Mouse (Mus musculus) forebrain, embryonic 11.5 days (tissue): ENCODE results near the gene 1810024B03Rik. TPM values are rescaled to one million over a fixed set of nuclear protein-coding genes. Genes with fewer than 3 reads are reported as not detected.

Source experiments
- ATAC-seq: fragments of 200-750 bp; cut with Nextera tagmentation; replicated peaks from 2 replicates; pipeline ENCODE4 v1.8.0; 2017; ENCODE audit warnings: moderate TSS enrichment; ENCODE audit not compliant: low FRiP score
- DNase-seq: peaks from one replicate; pipeline ENCODE4 v3.0.0-alpha.2; 2017; ENCODE audit warnings: low spot score
- H3K27ac ChIP-seq: fragments of 300-500 bp; sonication (generic); 2 replicates; pipeline ENCODE4 v1.5.1; 2014; ENCODE audit warnings: low read depth, low read length
- H3K27me3 ChIP-seq: fragments of 300-500 bp; sonication (generic); 2 replicates; pipeline ENCODE4 v1.6.1; 2014; ENCODE audit warnings: mild to moderate bottlenecking, low read length, mixed read lengths; ENCODE audit not compliant: control insufficient read depth, insufficient read depth
- H3K36me3 ChIP-seq: fragments of 300-500 bp; sonication (generic); 2 replicates; pipeline ENCODE4 v1.6.1; 2014; ENCODE audit warnings: mild to moderate bottlenecking, low read length, moderate library complexity, mixed read lengths; ENCODE audit not compliant: control insufficient read depth, insufficient read depth
- H3K4me1 ChIP-seq: fragments of 300-500 bp; sonication (generic); replicated peaks from 2 replicates; pipeline ENCODE4 v1.6.1; 2014; ENCODE audit warnings: low read length, mixed read lengths; ENCODE audit not compliant: control insufficient read depth, insufficient read depth
- H3K4me2 ChIP-seq: fragments of 300-500 bp; sonication (generic); 2 replicates; pipeline ENCODE4 v1.6.1; 2014; ENCODE audit warnings: low read depth, mild to moderate bottlenecking, low read length, moderate library complexity, mixed read lengths; ENCODE audit not compliant: severe bottlenecking
- H3K4me3 ChIP-seq: fragments of 300-500 bp; sonication (generic); 2 replicates; pipeline ENCODE4 v1.5.1; 2014; ENCODE audit warnings: low read depth, low read length
- H3K9ac ChIP-seq: fragments of 300-500 bp; sonication (generic); 2 replicates; pipeline ENCODE4 v1.6.1; 2014; ENCODE audit warnings: low read length
- H3K9me3 ChIP-seq: fragments of 300-500 bp; sonication (generic); 2 replicates; pipeline ENCODE4 v1.6.1; 2016; ENCODE audit warnings: low read length, mixed read lengths; ENCODE audit not compliant: control insufficient read depth
- WGBS: fragments of 180-500 bp; shearing (Covaris S2); extraction: QIAGEN DNeasy Blood & Tissue Kit; methylation state at CpG from one replicate; pipeline ENCODE4 v1.1.7; 2014; 5-methylcytosine and 5-hydroxymethylcytosine counted together
- polyA plus RNA-seq: library from polyadenylated mRNA; unstranded; fragments of >200 nt; fragmentation: Nextera tagmentation; extraction: Ambion mirVana; gene quantifications from 2 replicates; pipeline ENCODE4 v1.2.1, GENCODE M21; 2014

1810024B03Rik gene
- polyA plus RNA-seq, 1 experiment from 2014 or later, result 2.9 TPM

DNA sequence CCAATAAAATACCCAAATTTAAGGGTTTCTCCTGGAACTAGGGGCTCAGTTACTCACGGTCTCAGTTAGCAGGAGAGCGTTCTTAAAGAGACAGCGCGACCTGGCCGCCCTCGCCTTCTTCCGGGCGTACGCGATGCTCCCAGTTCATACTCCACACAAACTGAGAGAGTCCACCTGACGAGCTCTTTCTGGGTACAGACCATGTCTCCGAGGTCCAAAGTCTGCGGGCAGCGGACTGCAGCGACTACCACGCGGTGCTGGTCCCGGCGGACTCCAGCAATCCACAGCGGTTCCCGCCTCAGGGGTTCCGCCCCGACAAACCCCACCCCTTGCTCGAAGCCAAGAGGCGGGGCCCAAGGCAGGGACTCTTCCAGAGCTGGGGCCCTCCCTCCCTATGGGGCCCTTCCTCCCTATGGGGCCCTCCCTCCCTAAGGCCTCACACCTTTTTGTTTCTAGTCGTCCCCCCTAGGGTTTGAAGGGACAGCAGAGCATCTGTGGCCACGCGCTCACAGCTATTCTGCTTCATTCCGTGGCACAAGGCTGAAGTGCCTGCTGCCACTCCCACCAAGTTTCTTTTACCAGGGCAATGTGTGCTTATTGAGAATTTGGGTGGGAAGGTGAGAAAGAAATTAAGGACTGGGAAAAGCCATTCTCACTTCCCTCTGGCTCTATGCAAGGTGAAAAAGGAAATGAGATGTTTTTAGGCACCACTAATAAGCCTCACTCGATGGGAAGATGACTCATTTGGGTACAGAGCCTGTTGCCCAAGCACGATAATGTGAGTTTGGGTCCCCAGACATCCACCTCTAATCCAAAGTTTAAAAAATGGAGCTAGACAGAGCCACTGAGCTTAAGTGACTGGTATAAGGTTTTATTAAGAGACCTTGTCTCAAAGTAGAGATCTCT, 64.7 kb downstream of the 1810024B03Rik start, which contains the start of gene Itpripl1:
TSS of gene Itpripl1 (minus strand) at position 285 of the 906 bp plus-strand sequence.
- Histone ChIP-seq H3K4me3 (peak within 1 kb of the TSS; percentile 55), H3K9me3 (no peaks in the 10 kb centered on the region), H3K36me3 (no peaks in the 10 kb centered on the region; the same call in 1 of the 2 replicates), H3K4me1 (peaks cover 6% of the 10 kb centered on the region; the same call in 1 of the 2 replicates), H3K27me3 (peaks cover 2% of the 10 kb centered on the region; the same call in 1 of the 2 replicates), H3K27ac (no peak within 1 kb of the TSS), H3K4me2 (peak within 1 kb of the TSS; percentile 86), H3K9ac (peak within 1 kb of the TSS; percentile 76)
- DNase-seq (peak; percentile 80), ATAC-seq (peak; percentile 91)
- WGBS, result 3% methylated on average over 31 of the region's 31 CpGs

- ATAC-seq (peak; percentile 13; the same call in 1 of the 2 replicates), DNase-seq (no peak)
- H3K4me1 ChIP-seq, result peaks cover 6% of the 10 kb centered on the region; the same call in 1 of the 2 replicates
- H3K4me3 ChIP-seq, result peak overlapping the region; percentile 55
- peak overlapping the region; percentile 76 for H3K9ac ChIP-seq
- no peaks in the 10 kb centered on the region for H3K9me3 ChIP-seq
- H3K27ac ChIP-seq, result no peak overlapping the region
- H3K27me3 ChIP-seq, result peaks cover 2% of the 10 kb centered on the region; the same call in 1 of the 2 replicates
- no peaks in the 10 kb centered on the region; the same call in 1 of the 2 replicates for H3K36me3 ChIP-seq
- peak overlapping the region; percentile 86 for H3K4me2 ChIP-seq
- 15% methylated on average over 6 of the region's 6 CpGs for WGBS
Measured at GRCm38 (mm10) chr2:127142577-127143157, 65.4 kb downstream of the 1810024B03Rik start.

DNA sequence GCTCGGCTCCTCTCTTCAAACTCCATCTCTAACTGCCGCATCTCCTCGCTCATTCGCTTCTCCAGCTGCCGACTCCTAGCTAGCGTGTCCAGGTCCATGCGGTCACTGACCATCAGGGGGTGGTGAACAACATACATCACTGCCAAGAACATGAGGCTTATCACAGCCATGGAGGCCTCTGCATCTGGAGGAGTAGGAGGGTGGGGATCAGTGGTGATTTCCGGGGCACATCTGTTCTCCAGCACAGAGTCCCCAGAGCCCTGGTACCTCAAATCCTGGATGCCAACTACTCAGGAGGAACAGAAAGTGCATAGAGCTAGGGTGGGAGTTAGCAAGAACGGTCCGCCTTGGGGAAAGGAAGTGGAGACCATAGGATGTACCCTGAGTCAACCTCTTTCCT, 66.0 kb downstream of the 1810024B03Rik start:
- no peaks in the 10 kb centered on the region; the same call in 1 of the 2 replicates for H3K36me3 ChIP-seq
- peaks cover 2% of the 10 kb centered on the region; the same call in 1 of the 2 replicates for H3K27me3 ChIP-seq
- peaks cover 6% of the 10 kb centered on the region; the same call in 1 of the 2 replicates for H3K4me1 ChIP-seq
- ATAC-seq (no peak), DNase-seq (no peak)
- WGBS, result 90% methylated on average over 10 of the region's 10 CpGs
- no peaks in the 10 kb centered on the region for H3K9me3 ChIP-seq
- no peak overlapping the region for H3K4me3 ChIP-seq
- no peak overlapping the region for H3K27ac ChIP-seq
- H3K9ac ChIP-seq, result peak overlapping the region; percentile 76; the same call in 1 of the 2 replicates
- peak overlapping the region; percentile 86 for H3K4me2 ChIP-seq

DNA sequence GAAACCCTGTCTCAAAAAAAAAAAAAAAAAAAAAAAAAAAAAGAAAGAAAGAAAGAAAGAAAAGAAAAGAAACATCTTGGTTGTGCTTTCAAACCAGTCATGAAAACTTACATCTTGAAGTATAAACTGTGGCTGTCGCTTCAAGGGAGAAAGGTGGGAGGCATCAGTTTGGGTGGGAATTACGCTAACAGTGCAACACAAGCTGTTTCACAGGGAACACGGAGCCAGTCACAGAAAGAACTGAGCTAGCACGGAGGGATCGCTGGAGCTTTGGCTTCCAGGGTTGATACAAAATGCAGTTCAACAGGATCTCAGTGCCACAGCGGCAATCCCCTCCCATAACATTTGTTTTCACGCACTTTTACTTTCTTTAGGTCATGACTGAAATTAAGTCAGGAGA, 68.1 kb downstream of the 1810024B03Rik start:
- DNase-seq, result no peak

GRCm38 (mm10) chr2:127139605-127140004, 68.5 kb downstream of the 1810024B03Rik start:
- Histone ChIP-seq H3K4me3 (no peak overlapping the region), H3K4me1 (peaks cover 13% of the 10 kb centered on the region), H3K9ac (no peak overlapping the region), H3K9me3 (no peaks in the 10 kb centered on the region), H3K4me2 (no peak overlapping the region), H3K36me3 (no peaks in the 10 kb centered on the region; the same call in 1 of the 2 replicates), H3K27ac (no peak overlapping the region), H3K27me3 (peaks cover 2% of the 10 kb centered on the region; the same call in 1 of the 2 replicates)
- no peak for DNase-seq
- WGBS, result 94% methylated on average over 1 of the region's 1 CpGs
- ATAC-seq, result no peak

More for the DNA sequence above, 68.1 kb downstream of the 1810024B03Rik start:
- no peaks in the 10 kb centered on the region; the same call in 1 of the 2 replicates for H3K36me3 ChIP-seq
- peaks cover 2% of the 10 kb centered on the region; the same call in 1 of the 2 replicates for H3K27me3 ChIP-seq
- no peaks in the 10 kb centered on the region for H3K9me3 ChIP-seq
- no peak overlapping the region for H3K4me2 ChIP-seq
- H3K9ac ChIP-seq, result no peak overlapping the region
- no peak overlapping the region for H3K4me3 ChIP-seq
- peaks cover 13% of the 10 kb centered on the region for H3K4me1 ChIP-seq
- no peak overlapping the region for H3K27ac ChIP-seq
- 94% methylated on average over 7 of the region's 7 CpGs for WGBS
- no peak for ATAC-seq

GRCm38 (mm10) chr2:127139094-127139493, 69.0 kb downstream of the 1810024B03Rik start:
- H3K4me1 ChIP-seq, result peaks cover 13% of the 10 kb centered on the region
- H3K9me3 ChIP-seq, result no peaks in the 10 kb centered on the region
- H3K4me2 ChIP-seq, result no peak overlapping the region
- DNase-seq, result no peak
- no peak for ATAC-seq
- no peak overlapping the region for H3K9ac ChIP-seq
- H3K27me3 ChIP-seq, result peaks cover 2% of the 10 kb centered on the region; the same call in 1 of the 2 replicates
- H3K4me3 ChIP-seq, result no peak overlapping the region
- H3K27ac ChIP-seq, result no peak overlapping the region
- 94% methylated on average over 8 of the region's 8 CpGs for WGBS
- no peaks in the 10 kb centered on the region; the same call in 1 of the 2 replicates for H3K36me3 ChIP-seq

DNA sequence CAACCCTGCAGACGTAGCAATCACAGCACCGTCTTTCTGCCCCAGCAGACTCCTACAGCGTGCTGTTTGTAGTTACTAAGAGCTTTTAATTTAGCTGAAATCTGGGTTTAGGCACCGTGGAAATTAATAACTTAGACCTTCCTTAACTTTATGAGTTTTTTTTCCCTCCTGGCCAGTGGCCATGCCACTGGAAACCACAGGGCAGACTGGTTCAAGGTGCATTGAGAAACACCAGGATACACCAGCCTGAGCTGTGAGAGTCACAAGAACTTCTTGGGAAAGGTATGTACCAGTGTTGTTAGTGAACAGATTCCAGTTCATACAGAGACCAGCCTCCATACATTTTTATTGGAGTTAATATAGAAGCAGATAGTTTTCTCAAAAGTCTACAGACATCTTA, 69.6 kb downstream of the 1810024B03Rik start:
- 92% methylated on average over 4 of the region's 4 CpGs for WGBS
- ATAC-seq (no peak), DNase-seq (no peak)
- no peak overlapping the region for H3K4me2 ChIP-seq
- H3K9ac ChIP-seq, result no peak overlapping the region
- H3K9me3 ChIP-seq, result no peaks in the 10 kb centered on the region
- H3K4me1 ChIP-seq, result peaks cover 11% of the 10 kb centered on the region
- H3K27me3 ChIP-seq, result no peaks in the 10 kb centered on the region
- no peak overlapping the region for H3K27ac ChIP-seq
- H3K4me3 ChIP-seq, result no peak overlapping the region
- H3K36me3 ChIP-seq, result no peaks in the 10 kb centered on the region; the same call in 1 of the 2 replicates

DNA sequence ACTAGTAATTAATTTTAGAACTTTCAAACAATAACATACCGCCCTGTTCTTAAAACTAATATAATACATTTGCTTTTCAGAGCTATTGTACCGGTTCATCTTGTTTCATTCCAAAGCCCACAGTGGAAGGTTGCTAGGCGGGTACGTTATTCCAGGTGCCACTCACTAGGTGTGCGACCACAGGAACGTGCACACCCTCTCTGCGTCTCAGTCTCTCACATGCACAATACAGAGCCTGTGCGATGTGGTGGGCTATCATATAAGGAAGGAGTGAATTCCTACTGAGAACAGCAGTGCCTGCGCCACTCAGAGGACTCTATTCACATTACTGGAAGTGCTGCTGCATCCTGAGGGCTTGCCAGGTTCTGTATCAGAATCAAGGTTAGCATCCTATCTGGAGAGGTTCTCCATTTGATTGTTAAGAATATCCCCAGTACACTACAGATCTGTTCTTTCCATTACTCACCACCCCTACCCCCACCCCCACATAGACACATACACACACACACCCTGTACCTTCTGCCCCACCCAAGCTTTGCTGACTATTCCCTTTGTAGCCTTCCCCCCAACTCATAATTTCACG, 70.2 kb downstream of the 1810024B03Rik start:
- H3K36me3 ChIP-seq, result no peaks in the 10 kb centered on the region; the same call in 1 of the 2 replicates
- H3K4me2 ChIP-seq, result no peak overlapping the region
- no peak for ATAC-seq
- H3K27ac ChIP-seq, result no peak overlapping the region
- H3K4me3 ChIP-seq, result no peak overlapping the region
- peaks cover 10% of the 10 kb centered on the region for H3K4me1 ChIP-seq
- DNase-seq, result no peak
- no peak overlapping the region for H3K9ac ChIP-seq
- 84% methylated on average over 10 of the region's 10 CpGs for WGBS
- H3K27me3 ChIP-seq, result no peaks in the 10 kb centered on the region
- H3K9me3 ChIP-seq, result no peaks in the 10 kb centered on the region
